Mouse (Mus musculus): ENCODE results near the gene Hunk.

The Hunk gene

GRCm38 (mm10) chr16:90439493-90439892 lies 53.7 kb downstream of the Hunk start:
- DNase-seq, result no peak

- no peak for DNase-seq
These were observed 54.8 kb downstream of the Hunk start for GRCm38 (mm10) chr16:90440654-90441053.

GRCm38 (mm10) chr16:90442991-90443390 lies 57.2 kb downstream of the Hunk start:
- DNase-seq, result no peak

GRCm38 (mm10) chr16:90453197-90453596 lies 67.4 kb downstream of the Hunk start:
- DNase-seq, result peak; percentile 87

- no peak for DNase-seq
These were observed 70.8 kb downstream of the Hunk start for GRCm38 (mm10) chr16:90456495-90457125.

GRCm38 (mm10) chr16:90458899-90459610 lies 73.2 kb downstream of the Hunk start:
- DNase-seq, result peak; percentile 43

GRCm38 (mm10) chr16:90461304-90461905 lies 75.6 kb downstream of the Hunk start:
- peak; percentile 63 for DNase-seq

- peak; percentile 57 for DNase-seq
These were observed 77.0 kb downstream of the Hunk start for GRCm38 (mm10) chr16:90462728-90463275.

- no peak for DNase-seq
These were observed 79.3 kb downstream of the Hunk start for GRCm38 (mm10) chr16:90465154-90465553.

- DNase-seq, result no peak
These were observed 82.5 kb downstream of the Hunk start for GRCm38 (mm10) chr16:90468286-90468685.

GRCm38 (mm10) chr16:90475701-90476229 lies 90.0 kb downstream of the Hunk start:
- DNase-seq, result no peak

GRCm38 (mm10) chr16:90481612-90482011 lies 95.8 kb downstream of the Hunk start:
- no peak for DNase-seq

GRCm38 (mm10) chr16:90483341-90483740 lies 97.5 kb downstream of the Hunk start:
- DNase-seq, result no peak

- DNase-seq, result no peak
These were observed 99.3 kb downstream of the Hunk start for GRCm38 (mm10) chr16:90485125-90485524.

- DNase-seq, result no peak
These were observed 99.8 kb downstream of the Hunk start for GRCm38 (mm10) chr16:90485599-90485998.

- DNase-seq, result peak; percentile 16
These were observed 104.3 kb downstream of the Hunk start for GRCm38 (mm10) chr16:90490066-90490465.

GRCm38 (mm10) chr16:90491898-90492499 lies 106.2 kb downstream of the Hunk start:
- DNase-seq, result peak; percentile 36

- DNase-seq, result no peak
These were observed 111.1 kb downstream of the Hunk start for GRCm38 (mm10) chr16:90496930-90497329.

GRCm38 (mm10) chr16:90497749-90498464 lies 112.1 kb downstream of the Hunk start:
- peak; percentile 19 for DNase-seq

- DNase-seq, result no peak
These were observed 115.0 kb downstream of the Hunk start for GRCm38 (mm10) chr16:90500809-90501208.

GRCm38 (mm10) chr16:90505252-90505651 lies 119.4 kb downstream of the Hunk start:
- no peak for DNase-seq

GRCm38 (mm10) chr16:90505680-90506079 lies 119.9 kb downstream of the Hunk start:
- DNase-seq, result no peak

Data from lung, postnatal 10 days (tissue).